Mouse (Mus musculus) erythroblast, embryonic 14.5 days (primary cell): ENCODE results near the gene Orai3. TPM values are rescaled to one million over a fixed set of nuclear protein-coding genes. Genes with fewer than 3 reads are reported as not detected.
"Not testable (repeated sequence)": the region's sequence is repeated elsewhere in the genome, so short reads cannot be mapped to it uniquely, and the experiment has no call there.

ENCODE experiments used
- H3K27me3 ChIP-seq: 2 replicates; pipeline ENCODE4 v1.6.1; 2012; ENCODE audit warnings: inconsistent platforms; ENCODE audit not compliant: control insufficient read depth
- H3K36me3 ChIP-seq: 2 replicates; pipeline ENCODE4 v1.6.1; 2012; ENCODE audit warnings: mild to moderate bottlenecking, inconsistent platforms; ENCODE audit not compliant: control insufficient read depth
- H3K4me1 ChIP-seq: 2 replicates; pipeline ENCODE4 v1.6.1; 2012; ENCODE audit warnings: inconsistent platforms; ENCODE audit not compliant: control insufficient read depth
- H3K4me3 ChIP-seq: replicated peaks from 2 replicates; pipeline ENCODE3; 2012; ENCODE audit warnings: moderate library complexity, mild to moderate bottlenecking, inconsistent platforms
- H3K9me3 ChIP-seq: 2 replicates; pipeline ENCODE4 v1.6.1; 2012; ENCODE audit warnings: low read length, inconsistent platforms, mixed read lengths; ENCODE audit not compliant: control insufficient read depth
- GATA1 ChIP-seq: IDR thresholded peaks from 2 replicates; pipeline ENCODE4 v1.6.1; 2012; ENCODE audit warnings: low read length, inconsistent platforms, mixed read lengths
- TAL1 ChIP-seq: IDR thresholded peaks from 3 replicates; pipeline ENCODE4 v1.6.1; 2012; ENCODE audit warnings: low read length, inconsistent platforms, mixed read lengths
- polyA plus RNA-seq: library from polyadenylated mRNA; stranded (reverse); fragments of >175 nt; gene quantifications from 2 replicates; pipeline ENCODE4 v1.2.3, GENCODE M21; 2012

Gene Orai3
- polyA plus RNA-seq = 0.30 and 0.44 TPM in 2 replicates

- H3K4me3 ChIP-seq = peak within 1 kb of the TSS; percentile 74
- H3K36me3 ChIP-seq = peaks cover 7% of the 10 kb centered on the region
- H3K27me3 ChIP-seq = peaks cover 2% of the 10 kb centered on the region; the same call in 1 of the 2 replicates
- H3K9me3 ChIP-seq = no peaks in the 10 kb centered on the region
- TF ChIP-seq GATA1 = no peak
- TF ChIP-seq TAL1 = no peak
- peaks cover 87% of the 10 kb centered on the region for H3K4me1 ChIP-seq
Observed at GRCm38 (mm10) chr7:127769651-127770038, at the start of gene Orai3. Gene Orai3 (plus strand): TSS chr7:127769815.

- no peaks in the 10 kb centered on the region for H3K36me3 ChIP-seq
- H3K27me3 ChIP-seq = no peaks in the 10 kb centered on the region; the same call in 1 of the 2 replicates
- no peaks in the 10 kb centered on the region for H3K4me1 ChIP-seq
- TF ChIP-seq TAL1 (no peak), GATA1 (no peak)
- H3K9me3 ChIP-seq = no peaks in the 10 kb centered on the region
- H3K4me3 ChIP-seq = no peak overlapping the region
Observed at GRCm38 (mm10) chr7:127725490-127725889, 44.1 kb upstream of the Orai3 start.

DNA sequence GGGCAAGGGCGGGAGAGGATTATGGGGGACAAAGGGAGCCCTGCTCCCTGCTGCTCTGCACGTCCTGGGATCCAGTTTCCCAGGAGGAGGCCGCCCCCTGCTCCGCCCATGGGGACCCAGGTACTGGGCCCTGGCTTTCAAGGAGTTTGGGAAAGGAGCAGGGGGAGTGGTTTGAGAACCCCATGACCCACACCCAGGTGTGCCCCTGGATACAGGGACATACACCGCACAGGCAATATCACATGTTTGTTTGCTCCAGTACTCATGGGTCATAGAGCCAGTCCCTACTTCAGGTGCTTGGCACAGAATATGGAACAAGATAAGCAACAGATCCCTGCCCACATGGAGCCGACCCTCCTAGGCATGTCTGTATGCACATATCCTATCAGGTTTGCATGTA lies 43.7 kb upstream of the Orai3 start:
- H3K27me3 ChIP-seq = no peaks in the 10 kb centered on the region; the same call in 1 of the 2 replicates
- H3K9me3 ChIP-seq = no peaks in the 10 kb centered on the region
- no peaks in the 10 kb centered on the region for H3K4me1 ChIP-seq
- no peak overlapping the region for H3K4me3 ChIP-seq
- TF ChIP-seq TAL1 (no peak), GATA1 (no peak)
- no peaks in the 10 kb centered on the region for H3K36me3 ChIP-seq

DNA sequence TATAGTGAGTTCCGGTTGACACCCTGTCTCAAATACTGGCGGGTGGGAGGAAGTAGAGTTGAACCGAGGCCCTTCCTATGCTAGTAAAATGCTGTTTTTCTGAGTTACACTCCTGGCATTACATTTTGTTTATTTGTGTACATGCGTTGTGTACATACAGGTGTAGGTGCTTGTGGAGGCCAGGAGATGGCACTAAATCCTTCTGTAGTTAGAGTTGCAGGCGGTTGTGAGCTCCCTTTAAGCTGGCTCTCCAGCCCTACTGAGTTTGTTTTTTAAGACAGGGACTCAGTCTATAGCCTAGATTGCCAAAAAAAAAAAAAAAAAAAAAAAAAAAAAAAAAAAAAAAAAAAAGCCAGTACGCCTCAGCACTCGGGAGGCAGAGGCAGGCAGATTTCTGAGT lies 41.7 kb upstream of the Orai3 start:
- peaks cover 3% of the 10 kb centered on the region; the same call in 1 of the 2 replicates for H3K9me3 ChIP-seq
- H3K4me3 ChIP-seq = no peak overlapping the region
- no peaks in the 10 kb centered on the region for H3K4me1 ChIP-seq
- TF ChIP-seq GATA1 (no peak), TAL1 (no peak)
- H3K36me3 ChIP-seq = no peaks in the 10 kb centered on the region
- no peaks in the 10 kb centered on the region; the same call in 1 of the 2 replicates for H3K27me3 ChIP-seq

DNA sequence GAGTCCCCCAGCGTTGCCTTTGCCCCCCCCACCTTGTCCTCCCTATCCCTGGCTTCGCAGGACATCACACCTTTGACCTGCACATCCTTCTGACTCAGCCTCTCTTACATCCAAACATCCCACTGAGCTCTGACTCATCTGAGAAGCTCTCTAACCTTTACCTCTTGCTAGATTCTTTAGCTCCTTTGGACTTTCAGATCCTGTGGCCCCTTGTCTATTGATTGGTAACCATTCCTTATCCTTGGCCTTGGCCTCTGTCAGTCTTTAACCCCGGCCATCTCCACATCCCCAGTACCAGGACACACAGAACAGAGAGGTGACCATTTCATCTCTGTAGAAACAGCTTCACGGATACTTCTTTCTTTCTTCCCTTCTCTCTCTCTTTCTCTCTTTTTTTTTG lies 39.4 kb upstream of the Orai3 start:
- Histone ChIP-seq H3K4me1 (no peaks in the 10 kb centered on the region), H3K36me3 (no peaks in the 10 kb centered on the region), H3K4me3 (no peak overlapping the region), H3K9me3 (peaks cover 3% of the 10 kb centered on the region; the same call in 1 of the 2 replicates), H3K27me3 (no peaks in the 10 kb centered on the region)
- TF ChIP-seq TAL1 (no peak), GATA1 (no peak)

DNA sequence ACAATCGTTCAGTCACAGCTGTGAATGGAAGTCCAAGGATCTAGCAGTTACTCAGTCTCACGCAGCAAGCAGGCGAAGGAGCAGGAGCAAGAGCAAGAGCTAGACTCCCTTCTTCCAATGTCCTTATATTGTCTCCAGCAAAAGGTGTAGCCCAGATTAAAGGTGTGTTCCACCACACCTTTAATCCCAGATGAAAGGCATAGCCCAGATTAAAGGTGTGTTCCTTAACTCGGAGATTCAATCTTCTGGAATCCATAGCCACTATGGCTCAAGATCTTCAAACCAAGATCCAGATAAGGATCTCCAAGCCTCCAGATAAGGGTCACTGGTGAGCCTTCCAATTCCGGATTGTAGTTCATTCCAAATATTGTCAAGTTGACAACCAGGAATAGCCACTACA lies 37.5 kb upstream of the Orai3 start, which contains the start of gene Ctf2:
TSS of gene Ctf2 (minus strand) at position 101 of the 400 bp plus-strand sequence.
- H3K36me3 ChIP-seq, H3K4me3 ChIP-seq, H3K9me3 ChIP-seq, H3K4me1 ChIP-seq, H3K27me3 ChIP-seq: not testable (repeated sequence)

DNA sequence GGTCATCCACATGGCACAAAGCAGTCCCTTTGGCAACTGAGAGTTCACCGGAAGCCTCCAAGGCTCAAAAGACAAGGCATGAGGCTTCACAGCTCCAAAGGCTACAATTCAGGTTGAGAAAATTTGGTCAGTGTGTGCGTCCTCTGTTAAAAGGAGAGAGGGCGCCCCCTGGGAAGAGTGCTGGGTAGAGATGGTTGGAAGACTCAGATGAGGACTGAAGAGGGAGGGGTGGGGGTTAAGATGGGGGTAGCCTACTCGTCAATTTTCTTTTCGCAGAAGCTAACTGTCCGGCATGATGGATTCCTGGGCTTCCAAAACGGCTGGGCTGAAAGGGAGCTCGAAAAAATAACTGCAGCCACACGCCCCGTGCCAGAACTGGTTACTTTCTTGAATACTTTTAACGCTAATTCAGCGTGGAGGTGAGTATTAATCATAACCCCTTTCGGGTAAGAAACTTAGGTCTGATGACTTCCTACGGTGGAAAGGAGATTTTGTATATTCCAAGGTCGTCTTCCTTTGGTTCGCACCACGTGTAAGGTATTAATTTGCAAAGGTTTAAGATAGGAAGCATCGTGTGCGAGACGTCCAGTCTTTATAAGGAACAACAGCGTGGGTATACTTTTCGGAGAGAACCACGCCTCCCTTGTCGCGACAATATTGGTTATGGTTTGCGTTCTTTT lies 25.1 kb upstream of the Orai3 start, which contains the start of gene Fbxl19:
TSS of gene Fbxl19 (plus strand) at position 178 of the 680 bp plus-strand sequence.
- Histone ChIP-seq H3K4me1 (peaks cover 35% of the 10 kb centered on the region), H3K27me3 (no peaks in the 10 kb centered on the region), H3K36me3 (peaks cover 8% of the 10 kb centered on the region), H3K4me3 (peak within 1 kb of the TSS; percentile 83), H3K9me3 (no peaks in the 10 kb centered on the region; the same call in 1 of the 2 replicates)
- TF ChIP-seq GATA1 = no peak
- no peak for TF ChIP-seq TAL1

- peaks cover 16% of the 10 kb centered on the region for H3K36me3 ChIP-seq
Observed at GRCm38 (mm10) chr7:127745251-127745651, 24.4 kb upstream of the Orai3 start.

GRCm38 (mm10) chr7:127745652-127746493 lies 23.7 kb upstream of the Orai3 start:
- Histone ChIP-seq H3K9me3 (no peaks in the 10 kb centered on the region; the same call in 1 of the 2 replicates), H3K4me3 (peak overlapping the region; percentile 83)

More at GRCm38 (mm10) chr7:127745251-127745651, 24.4 kb upstream of the Orai3 start:
- no peaks in the 10 kb centered on the region; the same call in 1 of the 2 replicates for H3K9me3 ChIP-seq
- H3K27me3 ChIP-seq = no peaks in the 10 kb centered on the region
- H3K4me1 ChIP-seq = peaks cover 35% of the 10 kb centered on the region
- TF ChIP-seq GATA1 (0 out of 2 replicates have a peak, but pooled peaks have one; percentile 7), TAL1 (no peak)
- H3K4me3 ChIP-seq = peak overlapping the region; percentile 83

More at GRCm38 (mm10) chr7:127745652-127746493, 23.7 kb upstream of the Orai3 start:
- Histone ChIP-seq H3K36me3 (peaks cover 21% of the 10 kb centered on the region), H3K27me3 (no peaks in the 10 kb centered on the region), H3K4me1 (peaks cover 35% of the 10 kb centered on the region)
- TF ChIP-seq GATA1 (no peak), TAL1 (no peak)
